Mouse (Mus musculus) CH12.LX (cell line): Measurements from ENCODE around the gene Hipk1. TPM values are rescaled to one million over a fixed set of nuclear protein-coding genes. Genes with fewer than 3 reads are reported as not detected.

Source experiments
- DNase-seq: peaks from one replicate; pipeline ENCODE4 v3.0.0-alpha.2; 2013; ENCODE audit errors: extremely low read depth
- H3K27ac ChIP-seq: 2 replicates; pipeline ENCODE4 v1.5.1; 2012; ENCODE audit warnings: low read depth, mild to moderate bottlenecking, control low read depth, moderate library complexity; ENCODE audit not compliant: insufficient read depth
- H3K27me3 ChIP-seq: replicated peaks from 2 replicates; pipeline ENCODE3; 2012; ENCODE audit warnings: inconsistent platforms
- H3K36me3 ChIP-seq, 2 experiments: replicated peaks in 1 of 2; 2 replicates each; pipeline versions ENCODE3 to v1.6.1; 2012; ENCODE audit warnings: inconsistent platforms in 1 of 2, low read length in 1 of 2, mild to moderate bottlenecking in 1 of 2, mixed read lengths in 1 of 2, moderate library complexity in 1 of 2; ENCODE audit not compliant: control insufficient read depth in 1 of 2, insufficient read depth in 1 of 2
- H3K4me1 ChIP-seq, 2 experiments: 2 replicates each; pipeline ENCODE4 v1.6.1; 2012; ENCODE audit warnings: inconsistent platforms in 1 of 2, moderate library complexity in 1 of 2; ENCODE audit not compliant: insufficient read depth in 2 of 2, control insufficient read depth in 1 of 2
- H3K4me2 ChIP-seq: 2 replicates; pipeline ENCODE4 v1.6.1; 2012; ENCODE audit warnings: low read depth, mild to moderate bottlenecking, control low read depth; ENCODE audit not compliant: poor library complexity, insufficient read depth, severe bottlenecking
- H3K4me3 ChIP-seq, 3 experiments: fragments of 150-350 bp in 1 of 3; sonication (generic) in 1 of 3; replicated peaks in 1 of 3; 2 replicates each; pipeline versions ENCODE3 to v1.5.1; 2011 to 2012; ENCODE audit warnings: low read depth in 2 of 3, low read length in 2 of 3, mild to moderate bottlenecking in 2 of 3, moderate library complexity in 2 of 3, control low read depth in 1 of 3, improper control_type of control experiment in 1 of 3, inconsistent platforms in 1 of 3, mixed read lengths in 1 of 3; ENCODE audit not compliant: poor library complexity in 1 of 3
- H3K79me2 ChIP-seq: replicated peaks from 2 replicates; pipeline ENCODE4 v1.6.1; 2012; ENCODE audit warnings: mild to moderate bottlenecking, moderate library complexity; ENCODE audit not compliant: control insufficient read depth, poor library complexity, insufficient read depth, severe bottlenecking; ENCODE audit errors: extremely low read depth
- H3K9ac ChIP-seq: 2 replicates; pipeline ENCODE4 v1.6.1; 2012; ENCODE audit warnings: low read depth, mild to moderate bottlenecking, control low read depth, moderate library complexity; ENCODE audit not compliant: insufficient read depth
- H3K9me3 ChIP-seq: replicated peaks from 2 replicates; pipeline ENCODE3; 2012; ENCODE audit warnings: low read length, inconsistent platforms, mixed read lengths
- BHLHE40 ChIP-seq: IDR thresholded peaks from 2 replicates; pipeline ENCODE4 v1.6.1; 2011; ENCODE audit warnings: mild to moderate bottlenecking, low read depth, low read length, improper control_type of control experiment
- CHD2 ChIP-seq: IDR thresholded peaks from 2 replicates; pipeline ENCODE4 v1.6.1; 2011; ENCODE audit warnings: low read length, improper control_type of control experiment
- CTCF ChIP-seq, 2 experiments: IDR thresholded peaks in 1 of 2; conservative IDR thresholded peaks in 1 of 2; 2 replicates each; pipeline ENCODE4 v1.5.1; 2011 to 2012; ENCODE audit warnings: low read depth in 2 of 2, low read length in 2 of 2, improper control_type of control experiment in 1 of 2, inconsistent platforms in 1 of 2, mild to moderate bottlenecking in 1 of 2, moderate library complexity in 1 of 2
- EP300 ChIP-seq: IDR thresholded peaks from 2 replicates; pipeline ENCODE4 v1.6.1; 2011; ENCODE audit warnings: low read length, improper control_type of control experiment
- ETS1 ChIP-seq: conservative IDR thresholded peaks from 2 replicates; pipeline ENCODE4 v1.6.1; 2012; ENCODE audit warnings: low read depth, mild to moderate bottlenecking, inconsistent platforms, low read length, improper control_type of control experiment, moderate library complexity
- IRF4 ChIP-seq: IDR thresholded peaks from 2 replicates; pipeline ENCODE4 v1.6.1; 2014; ENCODE audit warnings: low read depth, mild to moderate bottlenecking, inconsistent platforms, low read length, improper control_type of control experiment
- KAT2A ChIP-seq: IDR thresholded peaks from 2 replicates; pipeline ENCODE4 v1.6.1; 2012; ENCODE audit warnings: low read length, improper control_type of control experiment, inconsistent platforms; ENCODE audit not compliant: insufficient replicate concordance
- NELFE ChIP-seq: IDR thresholded peaks from 2 replicates; pipeline ENCODE4 v1.6.1; 2011; ENCODE audit warnings: low read depth, low read length, improper control_type of control experiment
- NRF1 ChIP-seq: IDR thresholded peaks from 2 replicates; pipeline ENCODE4 v1.6.1; 2014; ENCODE audit warnings: low read depth, mild to moderate bottlenecking, inconsistent platforms, low read length, improper control_type of control experiment, moderate library complexity
- POLR2A ChIP-seq: IDR thresholded peaks from 2 replicates; pipeline ENCODE4 v1.6.1; 2011; ENCODE audit warnings: low read depth, mild to moderate bottlenecking, improper control_type of control experiment, low read length
- RCOR1 ChIP-seq: conservative IDR thresholded peaks from 2 replicates; pipeline ENCODE4 v1.6.1; 2012; ENCODE audit warnings: low read depth, mild to moderate bottlenecking, inconsistent platforms, low read length, improper control_type of control experiment
- TCF12 ChIP-seq: IDR thresholded peaks from 2 replicates; pipeline ENCODE4 v1.6.1; 2014; ENCODE audit warnings: low read depth, mild to moderate bottlenecking, inconsistent platforms, low read length, improper control_type of control experiment
- USF2 ChIP-seq: conservative IDR thresholded peaks from 2 replicates; pipeline ENCODE4 v1.6.1; 2011; ENCODE audit warnings: low read depth, low read length, improper control_type of control experiment
- ZC3H11A ChIP-seq: IDR thresholded peaks from 2 replicates; pipeline ENCODE4 v1.6.1; 2012; ENCODE audit warnings: low read depth, mild to moderate bottlenecking, inconsistent platforms, low read length, improper control_type of control experiment
- ZKSCAN1 ChIP-seq: IDR thresholded peaks from 2 replicates; pipeline ENCODE4 v1.6.1; 2012; ENCODE audit warnings: low read depth, inconsistent platforms, low read length, improper control_type of control experiment, borderline replicate concordance
- ZNF384 ChIP-seq: IDR thresholded peaks from 2 replicates; pipeline ENCODE4 v1.6.1; 2012; ENCODE audit warnings: low read depth, low read length, improper control_type of control experiment, inconsistent platforms
- dilution Hi-C: fragments of 300-500 bp; cut with MboI; formaldehyde crosslinking; loops from 2 replicates; pipeline ENCODE4 v1.14.3; 2020; ENCODE audit warnings: low sequenced_read_pairs; ENCODE audit not compliant: extremely low pct_unique_long_range_greater_than_20kb, extremely low pct_ligation_motif_present
- in situ Hi-C: fragments of 300-500 bp; cut with MboI; formaldehyde crosslinking; loops from 3 replicates; pipeline ENCODE4 v1.14.3; 2019; ENCODE audit warnings: low sequenced_read_pairs, low pct_ligation_motif_present, low pct_unique_long_range_greater_than_20kb, mixed read lengths
- polyA plus RNA-seq: library from polyadenylated mRNA; unstranded; fragments of >175 nt; gene quantifications from 2 replicates; pipeline ENCODE4 v1.2.1, GENCODE M21; 2012; ENCODE audit warnings: low read depth; ENCODE audit not compliant: insufficient read length
- total RNA-seq, 2 experiments: library from RNA; depleted of rRNA; stranded (reverse); fragments of 300-350 nt in 1 of 2; fragments of >200 nt in 1 of 2; gene quantifications; 2 replicates each; pipeline ENCODE4 v1.2.3; 2012 to 2014

Gene Hipk1
- total and polyA plus RNA-seq, 3 experiments = 26.2 to 35.9 (median 32.7) TPM

DNA sequence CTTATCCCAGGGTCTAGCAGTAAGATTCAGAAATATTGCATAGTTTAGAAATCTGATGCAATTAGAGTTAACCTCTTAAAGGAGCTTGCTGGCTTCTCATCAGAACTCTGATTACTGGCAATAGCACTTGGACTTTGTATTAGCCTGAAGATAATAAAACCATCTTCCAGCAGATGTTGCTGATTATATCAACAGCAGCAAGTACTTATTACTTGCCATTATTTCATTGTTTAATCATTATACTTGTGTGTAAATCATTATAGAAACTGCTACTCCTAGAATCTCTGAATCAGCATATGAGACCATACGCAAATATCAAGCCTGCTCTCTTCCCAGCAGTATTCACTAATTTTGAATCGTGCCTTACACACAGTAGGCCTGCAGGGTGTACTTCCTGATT, 42.6 kb upstream of the Hipk1 start:
- dilution Hi-C loops = no loop called here
- Histone ChIP-seq H3K79me2 (peaks cover 21% of the 10 kb centered on the region), H3K9ac (no peak overlapping the region), H3K4me3 (no peak overlapping the region), H3K27me3 (no peaks in the 10 kb centered on the region), H3K27ac (no peak overlapping the region), H3K9me3 (peaks cover 2% of the 10 kb centered on the region), H3K4me2 (no peak overlapping the region), H3K4me1 (peaks cover 11 to 30% of the 10 kb centered on the region in 2 experiments), H3K36me3 (peaks cover 0 to 8% of the 10 kb centered on the region in 2 experiments)
- DNase-seq = no peak
- TF ChIP-seq ZKSCAN1 (peak; percentile 59), NRF1 (no peak), CHD2 (no peak)
- in situ Hi-C loops = loop anchor here (25.0 kb wide), 1 partner anchor 253 kb away; no protein-coding TSS in a partner anchor

DNA sequence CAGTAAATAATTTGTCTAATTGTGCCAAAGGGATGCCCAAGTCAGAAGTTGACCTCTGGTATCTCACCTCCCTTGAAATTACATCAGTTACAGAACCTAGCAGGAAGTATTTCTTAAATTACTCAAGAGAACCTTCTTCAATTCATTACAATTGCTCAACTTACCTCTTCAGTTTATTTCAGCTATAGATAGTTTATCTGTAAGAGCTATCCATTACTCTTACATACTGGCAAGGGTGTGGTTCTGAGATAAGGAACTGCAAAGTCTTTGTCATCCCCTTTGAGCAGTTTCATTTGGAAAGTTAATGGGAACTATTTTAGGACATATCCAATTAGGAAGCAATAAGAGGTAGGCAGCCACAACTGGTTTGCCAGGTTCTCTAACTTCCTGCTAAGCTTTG, 41.1 kb upstream of the Hipk1 start, which contains the start of gene Bcl2l15:
Gene Bcl2l15 (plus strand): TSS at position 176 of the 400 bp plus-strand sequence.
- Histone ChIP-seq H3K27ac (no peak within 1 kb of the TSS), H3K27me3 (no peaks in the 10 kb centered on the region), H3K9me3 (no peaks in the 10 kb centered on the region), H3K79me2 (peaks cover 12% of the 10 kb centered on the region), H3K4me1 (peaks cover 11 to 33% of the 10 kb centered on the region in 2 experiments), H3K4me2 (no peak within 1 kb of the TSS), H3K4me3 (no peak within 1 kb of the TSS), H3K9ac (no peak within 1 kb of the TSS), H3K36me3 (no peaks in the 10 kb centered on the region)
- no peak for DNase-seq
- TF ChIP-seq IRF4 = no peak
- no peak for TF ChIP-seq CTCF (conservative IDR thresholded peaks at IDR 0.05 in 1 of 2, IDR thresholded peaks at IDR 0.05 in 1 of 2; ENCODE audit: low read depth in 2 of 2, low read length in 2 of 2)
- TF ChIP-seq KAT2A = no peak
- TF ChIP-seq NELFE = no peak
- TF ChIP-seq POLR2A = no peak
- no peak for TF ChIP-seq BHLHE40
- TF ChIP-seq ZC3H11A = no peak
- no peak for TF ChIP-seq TCF12
- no peak for TF ChIP-seq USF2
- no peak for TF ChIP-seq EP300
- no peak for TF ChIP-seq RCOR1
- TF ChIP-seq ZNF384 = no peak
- TF ChIP-seq ETS1 = no peak
- in situ Hi-C loops = loop anchor here (25.0 kb wide), 1 partner anchor 255 kb away; no protein-coding TSS in a partner anchor
- dilution Hi-C loops = no loop called here
